Mouse (Mus musculus) liver (tissue): ENCODE data around the gene Mrm2.
A peak's percentile ranks its signal among the peaks of the same experiment; 100 is the strongest.

Experiments
- DNase-seq: peaks from one replicate; pipeline ENCODE4 v3.0.0-alpha.2; 2020; ENCODE audit warnings: mixed read lengths

The Mrm2 gene

DNA sequence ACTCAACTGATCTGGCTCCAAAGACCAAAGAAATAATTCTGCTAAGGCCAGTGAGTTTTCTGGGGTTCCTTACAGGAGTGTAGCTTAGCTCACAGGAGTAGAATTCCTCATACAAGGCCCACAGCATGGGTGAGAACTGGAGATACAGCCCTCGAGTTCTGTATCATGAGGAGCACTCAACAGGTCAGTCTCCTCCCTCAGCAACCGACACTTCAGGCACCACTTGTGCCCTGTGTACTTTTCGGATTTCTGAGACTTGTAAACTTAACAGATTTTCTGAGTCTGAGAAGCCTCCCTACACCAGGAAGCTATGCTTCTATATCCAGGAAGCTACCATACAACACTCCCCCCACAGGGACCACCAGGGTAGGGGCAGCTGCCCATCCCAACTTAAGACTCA, 8.1 kb upstream of the Mrm2 start:
- no peak for DNase-seq

DNA sequence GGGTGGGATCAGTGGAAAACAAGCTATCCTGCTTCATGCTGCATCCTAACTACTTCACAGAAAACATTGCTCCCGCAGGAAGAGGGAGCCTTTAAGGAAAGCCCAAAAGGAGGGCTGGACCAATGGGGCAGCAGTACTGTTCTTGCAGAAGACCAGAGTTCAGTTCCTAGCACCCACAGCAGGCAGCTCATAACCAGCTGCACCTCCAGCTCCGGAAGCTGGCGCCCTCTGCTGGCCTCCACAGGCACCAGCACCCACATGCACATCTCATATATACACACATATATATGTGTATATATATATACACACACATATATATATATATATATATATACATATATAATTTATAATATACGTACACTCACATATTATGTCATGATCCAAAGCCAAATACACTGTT, 7.1 kb upstream of the Mrm2 start:
- no peak for DNase-seq

DNA sequence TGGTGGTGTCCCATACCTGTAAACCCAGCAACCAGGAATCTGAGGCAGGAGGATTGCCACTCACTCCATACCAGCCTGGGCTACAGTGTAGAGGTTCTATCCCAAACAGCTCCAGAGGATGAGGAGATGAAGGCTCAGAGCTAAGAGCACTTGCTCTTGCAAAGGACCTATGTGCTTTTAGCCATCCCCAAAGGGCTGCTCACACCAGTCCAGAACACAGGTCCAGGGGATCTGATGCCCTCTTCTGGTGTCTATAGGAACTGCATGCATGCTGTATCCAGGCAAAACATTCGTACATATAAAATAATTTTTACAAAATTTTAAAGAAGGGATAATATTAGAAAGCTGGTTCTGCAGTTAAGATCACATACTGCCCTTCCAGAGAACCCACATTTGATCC, 5.0 kb upstream of the Mrm2 start:
- DNase-seq = peak; percentile 43

DNA sequence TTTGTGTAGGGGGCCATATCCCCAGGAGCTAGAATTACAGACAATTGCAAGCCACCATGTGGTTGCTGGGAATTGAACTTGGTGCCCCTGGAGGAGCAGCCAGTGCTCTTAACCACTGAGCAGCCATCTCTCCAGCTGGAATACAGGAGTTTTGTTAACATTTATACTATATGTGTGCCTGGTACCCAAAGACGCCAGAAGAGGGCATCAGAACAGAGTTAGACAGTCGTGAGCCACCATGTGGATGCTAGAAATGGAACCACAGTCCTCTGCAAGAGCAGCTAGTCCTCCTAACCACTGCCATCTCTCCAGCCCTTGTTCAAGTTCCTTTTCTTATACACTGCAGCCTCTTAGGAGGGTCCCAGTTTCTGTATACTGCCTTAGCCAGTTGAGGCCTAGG, 1.9 kb upstream of the Mrm2 start:
- DNase-seq = peak; percentile 25

DNA sequence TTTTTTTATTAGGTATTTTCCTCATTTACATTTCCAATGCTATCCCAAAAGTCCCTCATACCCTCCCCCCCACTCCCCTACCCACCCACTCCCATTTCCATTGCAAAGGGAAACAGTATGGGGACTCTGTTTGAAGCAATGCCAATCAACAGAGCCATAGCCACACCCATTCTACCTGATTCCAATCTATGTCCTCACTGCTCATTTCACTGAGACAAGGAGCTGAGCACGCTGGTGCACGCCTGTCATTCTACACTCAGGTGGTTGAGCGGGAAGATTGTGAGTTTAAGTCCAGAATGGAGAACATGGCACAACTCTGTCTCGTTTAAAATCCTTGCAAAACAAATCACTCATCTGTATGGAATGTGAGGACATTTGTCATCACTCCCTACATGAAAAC, 821 bp upstream of the Mrm2 start:
- DNase-seq = peak; percentile 22

DNA sequence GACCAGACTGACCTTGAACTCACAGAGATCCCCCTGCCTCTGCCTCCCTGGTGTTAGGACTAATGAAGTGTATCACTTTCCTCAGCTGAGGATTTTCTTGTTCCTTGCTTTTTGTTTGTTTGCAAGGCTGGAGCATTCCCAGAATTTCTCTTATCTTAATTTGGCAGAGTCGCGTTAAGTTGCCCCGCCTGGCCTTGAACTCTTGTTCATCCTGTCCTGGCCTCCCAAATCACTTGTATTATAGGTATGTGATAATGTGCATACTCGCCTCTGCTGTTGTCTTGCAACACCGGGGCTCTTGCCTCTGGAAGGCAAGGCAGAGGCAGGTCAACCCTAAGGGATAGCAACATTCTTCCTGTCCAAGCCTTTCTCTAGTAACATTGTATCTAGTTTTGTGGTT, 7.6 kb downstream of the Mrm2 start:
- DNase-seq = peak; percentile 52

DNA sequence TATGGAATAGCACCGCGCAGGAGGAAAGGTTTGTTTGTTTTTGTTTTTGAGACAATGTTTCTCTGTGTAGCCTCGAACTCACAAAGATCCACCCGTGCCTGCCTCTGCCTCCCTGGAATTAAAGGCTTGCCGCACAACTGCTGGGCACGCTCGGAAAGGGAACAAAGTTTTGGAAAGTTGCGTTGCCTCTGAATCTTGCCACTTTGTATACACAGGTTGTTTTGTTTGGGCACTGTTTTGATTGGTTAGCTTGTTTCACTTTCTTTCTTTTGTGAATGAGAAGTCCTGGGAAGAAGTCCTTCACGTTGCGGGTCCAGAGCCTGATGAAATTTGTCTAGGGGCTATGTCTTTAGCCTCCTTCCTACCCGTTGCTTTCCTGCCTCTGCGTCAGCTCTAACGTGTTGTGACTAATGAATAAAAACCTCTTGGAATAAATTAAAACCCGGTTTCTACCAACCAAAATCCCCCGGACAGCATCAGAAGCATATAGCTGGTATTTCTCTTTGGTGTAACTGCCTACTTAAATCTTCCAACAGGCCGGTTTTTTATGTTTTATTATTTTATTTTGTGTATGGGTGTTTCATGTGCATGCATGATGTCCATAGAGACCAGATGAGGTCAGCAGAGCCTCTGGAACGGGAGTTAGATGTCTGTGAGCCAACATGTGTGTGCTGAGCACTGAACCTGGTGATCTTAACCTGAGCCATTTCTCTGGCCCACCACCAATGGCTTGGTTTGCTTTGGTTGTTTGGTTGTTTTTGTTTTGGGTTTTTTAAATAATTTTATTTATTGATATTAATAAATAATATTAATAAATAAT, 9.7 kb downstream of the Mrm2 start:
- DNase-seq = peak; percentile 34

DNA sequence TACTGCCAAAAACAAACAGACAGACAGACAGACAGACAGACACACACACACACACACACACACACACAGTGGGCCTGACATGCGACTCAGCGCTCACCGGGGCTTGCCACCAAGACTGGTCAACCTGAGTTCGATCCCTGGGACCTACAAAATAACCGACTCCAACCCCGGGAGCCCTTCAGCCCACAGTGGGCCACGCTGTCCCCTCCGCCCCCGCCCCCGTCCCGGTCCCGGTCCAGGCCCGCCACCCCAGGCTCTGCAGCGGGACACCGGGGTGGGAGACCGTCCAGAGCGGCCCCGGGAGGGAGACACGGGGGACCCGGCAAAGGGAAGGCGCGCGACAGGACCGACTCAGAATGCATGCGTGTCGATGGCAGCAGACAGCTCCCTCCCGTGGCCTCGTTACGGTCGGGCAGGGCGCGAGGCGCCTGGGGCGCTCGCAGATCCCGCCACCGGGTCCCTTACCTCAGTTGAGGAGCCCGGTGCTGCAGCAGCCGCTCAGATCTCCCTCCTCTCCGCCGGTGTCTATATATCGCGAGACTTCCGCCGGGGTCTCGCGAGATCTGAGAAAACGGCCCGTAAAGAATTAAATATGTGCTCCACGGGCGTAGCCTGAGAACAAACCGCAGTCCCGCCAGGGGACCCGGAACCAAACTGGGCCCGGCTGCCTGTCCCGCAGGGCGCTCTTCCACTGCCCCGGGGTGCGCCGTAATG, 10.5 kb downstream of the Mrm2 start, which contains the start of the genes Mad1l1 and Nudt1:
Gene Mad1l1, minus strand, starts transcription at position 511 of the 714 bp plus-strand sequence.
Gene Nudt1, plus strand, starts transcription at position 615 of the 714 bp plus-strand sequence.
- peak; percentile 96 for DNase-seq

DNA sequence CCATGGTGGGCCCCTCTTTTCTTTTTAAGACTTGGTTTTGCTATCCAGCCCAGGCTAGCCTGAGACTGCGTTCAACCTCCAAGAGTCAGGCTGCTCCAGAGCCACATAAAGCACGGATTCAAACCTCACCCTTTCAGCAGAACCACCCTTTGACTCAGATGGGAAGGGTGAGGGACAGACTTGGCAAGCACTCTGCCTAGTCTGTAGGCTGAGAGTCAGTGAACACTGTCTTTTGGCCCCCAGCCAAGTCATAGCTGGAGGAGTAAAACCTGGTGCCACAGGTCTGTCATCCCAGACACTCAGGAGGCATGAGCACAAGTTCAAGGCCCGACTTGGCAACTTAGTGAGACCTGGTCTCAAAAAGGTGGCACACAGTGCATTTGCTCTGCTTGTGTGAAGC, 15.0 kb downstream of the Mrm2 start:
- no peak for DNase-seq

DNA sequence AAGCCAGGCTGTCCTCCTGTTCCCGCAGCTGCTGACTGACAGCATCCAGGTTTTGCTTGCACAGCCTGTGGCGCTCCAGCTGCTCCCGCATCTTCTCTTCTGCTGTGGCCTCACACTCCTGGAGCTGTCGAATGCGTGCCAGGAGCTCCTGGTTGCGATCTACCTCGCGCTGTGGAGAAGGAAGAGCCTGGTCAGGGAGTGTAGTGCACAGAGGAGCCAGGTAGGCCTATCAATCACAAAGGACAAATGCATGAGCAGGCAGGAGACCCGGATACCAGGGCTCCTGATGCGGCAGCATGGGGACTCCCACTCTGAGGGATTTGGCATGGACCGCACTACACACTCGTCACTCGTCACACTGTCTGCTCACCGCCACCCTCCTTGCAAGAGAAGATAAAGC, 24.1 kb downstream of the Mrm2 start:
- DNase-seq = no peak

DNA sequence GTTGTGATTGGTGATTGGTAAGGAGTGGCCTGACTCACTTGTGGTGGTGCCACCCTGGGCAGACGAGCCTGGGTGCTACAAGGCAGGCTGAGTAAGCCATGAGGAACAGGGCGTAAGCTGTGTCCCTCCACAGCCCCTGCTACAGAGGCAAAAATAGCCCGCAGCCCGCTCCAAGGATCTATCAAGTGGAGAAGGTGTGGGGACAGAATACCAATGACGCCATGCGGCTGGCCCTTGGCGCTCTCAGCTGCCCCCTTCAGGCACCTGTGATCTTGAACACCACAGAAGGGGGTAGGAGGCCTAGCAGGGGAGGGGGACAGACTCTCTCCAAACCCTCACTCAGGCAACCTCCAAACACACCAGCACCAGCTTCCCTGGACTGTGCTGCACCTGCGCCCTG, 25.7 kb downstream of the Mrm2 start:
- no peak for DNase-seq

DNA sequence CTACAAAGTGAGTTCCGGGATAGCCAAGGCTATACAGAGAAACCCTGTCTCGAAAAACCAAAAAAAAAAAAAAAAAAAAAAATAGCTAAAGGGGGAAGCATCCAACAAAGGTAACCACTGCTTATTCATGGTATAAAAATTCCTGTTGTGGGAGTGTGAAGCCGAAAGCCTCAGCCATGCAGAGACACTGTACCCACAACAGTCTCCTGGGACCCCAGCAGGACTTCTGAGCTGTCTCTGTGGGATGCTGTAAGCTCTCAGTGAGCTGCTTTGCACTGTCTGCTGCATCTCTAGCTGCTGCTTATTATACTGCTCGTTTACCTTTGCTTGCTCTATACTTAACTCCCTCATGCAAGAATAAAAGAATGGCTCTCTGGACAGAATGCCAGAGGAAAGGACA, 33.4 kb downstream of the Mrm2 start:
- DNase-seq = no peak

DNA sequence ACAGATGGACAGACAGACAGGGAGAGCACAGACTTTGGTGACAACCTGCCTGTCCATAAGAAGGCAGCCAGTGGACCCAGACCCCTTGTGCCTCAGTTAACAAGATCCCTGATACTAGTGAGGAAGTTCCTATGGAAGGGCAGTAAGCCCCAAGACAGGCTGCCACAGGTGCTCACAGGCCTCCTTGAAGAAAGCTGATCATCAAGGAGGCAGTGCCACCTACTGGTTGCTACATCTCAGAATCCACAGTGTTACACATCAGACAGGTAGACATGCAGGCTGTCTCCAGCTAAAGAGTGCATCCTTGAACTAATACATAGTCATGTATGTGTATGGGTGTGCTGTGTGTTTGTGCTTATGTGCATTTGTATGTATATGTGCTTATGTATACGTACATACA, 39.5 kb downstream of the Mrm2 start:
- DNase-seq = peak; percentile 40

DNA sequence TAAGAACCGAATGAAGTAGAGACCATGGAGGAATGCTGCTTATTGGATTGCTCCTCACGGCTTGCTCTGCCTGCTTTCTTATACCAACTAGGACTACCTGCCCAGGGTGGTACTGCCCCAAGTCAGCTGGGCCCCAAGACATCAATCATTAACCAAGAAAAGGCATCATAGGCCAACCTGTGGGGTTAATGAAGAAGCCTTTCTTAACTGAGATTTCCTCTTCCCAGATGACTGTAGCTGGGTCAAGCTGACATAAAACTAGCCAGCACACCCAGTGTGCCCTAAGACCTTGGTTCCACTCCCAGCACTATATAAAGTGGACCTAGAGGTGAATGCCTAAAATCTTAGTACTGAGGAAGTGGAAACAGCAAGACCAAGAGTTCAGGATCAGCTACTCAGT, 42.5 kb downstream of the Mrm2 start:
- DNase-seq = no peak

DNA sequence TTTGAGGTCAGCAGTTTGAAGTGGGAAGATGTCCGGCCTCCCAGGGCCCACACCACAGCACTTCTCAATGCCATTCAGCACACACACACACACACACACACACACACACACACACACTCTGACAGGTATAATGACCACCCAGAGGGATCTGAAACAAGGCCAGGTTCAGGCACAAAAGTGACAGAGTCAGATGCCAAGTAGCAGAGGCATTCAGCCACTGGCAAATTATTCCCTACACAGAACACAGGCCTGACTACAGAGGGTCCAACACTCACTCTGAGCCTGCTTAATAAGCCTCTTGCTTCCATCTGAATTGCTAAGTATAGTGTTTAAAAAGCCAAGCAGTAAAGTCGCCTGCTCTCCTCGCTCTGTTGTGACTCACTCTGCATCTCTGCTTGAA, 43.4 kb downstream of the Mrm2 start:
- no peak for DNase-seq

DNA sequence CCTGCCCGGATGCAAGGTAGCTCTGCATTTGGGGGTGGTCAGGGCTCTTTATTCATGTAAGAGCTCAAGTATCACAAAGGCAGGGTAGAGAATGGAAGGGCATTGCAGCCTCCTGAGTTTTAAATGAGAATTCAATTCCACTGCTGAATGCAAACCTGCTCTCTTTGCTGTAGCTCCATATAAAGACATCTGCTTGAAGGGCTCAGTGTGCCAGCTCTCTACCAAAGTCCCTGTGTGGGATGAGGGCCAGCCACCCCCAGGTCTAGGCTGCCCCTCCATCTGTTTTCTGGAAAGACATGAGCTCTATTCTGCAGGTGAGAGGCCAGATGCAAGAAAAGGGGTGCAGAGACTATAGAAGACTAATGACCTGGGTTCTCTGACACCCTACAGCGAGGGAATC, 46.9 kb downstream of the Mrm2 start:
- DNase-seq = no peak

DNA sequence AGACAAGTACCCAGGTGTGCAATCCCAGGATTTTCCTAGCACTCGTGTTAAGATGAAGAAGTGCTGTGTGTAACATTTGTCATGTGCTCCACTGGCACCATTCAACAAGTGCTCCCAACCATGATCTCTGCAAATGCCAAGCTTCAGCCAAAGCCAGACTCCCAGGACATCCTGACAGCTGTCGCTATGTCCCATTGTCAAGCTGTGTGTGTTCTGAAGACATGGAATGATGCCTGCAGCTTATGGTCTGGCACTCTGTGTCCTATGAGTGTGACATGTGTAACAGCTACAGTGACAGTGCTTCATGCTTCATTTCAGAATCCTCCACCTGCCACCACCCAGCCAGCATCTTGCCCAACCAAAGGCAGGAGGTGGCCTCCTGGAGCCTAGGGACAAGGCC, 47.7 kb downstream of the Mrm2 start:
- DNase-seq = no peak

DNA sequence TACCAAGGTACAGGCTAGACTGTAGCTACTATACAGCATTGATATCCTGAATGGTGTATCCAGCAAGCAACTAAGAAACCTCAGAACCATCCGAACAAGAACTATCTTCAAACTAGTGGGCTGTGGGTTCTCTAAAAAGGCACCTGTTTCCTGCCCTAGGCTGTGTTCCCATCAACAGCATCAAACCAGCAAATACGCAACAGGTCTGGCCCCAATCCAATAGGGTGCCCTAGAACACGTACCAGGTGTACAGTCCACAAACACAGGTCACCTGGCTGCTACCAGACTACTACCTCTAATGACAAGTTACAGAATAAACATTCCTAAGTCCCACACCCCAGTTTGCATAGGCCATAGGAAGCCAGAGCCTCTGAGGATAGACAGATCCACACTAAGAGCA, 48.8 kb downstream of the Mrm2 start:
- DNase-seq = no peak

DNA sequence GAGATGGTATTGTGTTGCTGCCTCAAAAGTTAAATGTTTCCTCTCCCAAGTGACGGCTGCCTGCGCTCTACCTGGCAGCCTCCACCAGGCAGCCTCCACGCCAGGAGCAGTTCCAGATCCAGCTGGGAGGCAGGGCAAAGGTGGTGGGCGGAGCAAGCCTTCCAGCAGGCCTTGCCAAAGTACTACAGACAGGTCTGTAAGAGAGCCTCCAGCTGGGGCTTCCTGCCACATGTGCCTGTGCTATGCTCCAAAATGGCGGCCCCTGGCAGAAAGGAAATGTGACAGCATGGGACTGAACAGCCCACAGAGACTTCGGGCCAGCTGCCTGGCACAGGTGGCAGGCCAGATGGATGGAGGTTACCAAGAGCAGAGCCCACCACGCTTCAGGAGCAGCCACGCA, 49.3 kb downstream of the Mrm2 start:
- DNase-seq = no peak

DNA sequence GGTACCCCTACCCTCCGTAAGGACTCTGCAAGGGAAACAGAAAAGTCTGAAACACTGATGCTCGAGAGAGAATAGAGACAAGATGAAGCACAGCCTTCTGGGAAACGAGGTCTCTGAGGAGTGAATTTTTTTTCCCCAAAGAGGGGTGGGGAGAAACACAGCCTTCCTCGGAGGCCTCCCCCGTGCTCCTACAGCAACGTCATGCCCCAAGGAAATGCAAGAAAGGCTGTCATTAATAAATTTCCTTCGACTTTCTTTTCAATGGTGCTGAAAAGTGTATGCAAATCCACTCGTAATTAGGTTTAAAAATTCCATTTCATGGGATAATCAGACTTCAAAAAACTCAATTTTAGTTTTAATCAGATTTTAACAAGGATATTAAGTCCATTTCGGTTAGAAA, 51.5 kb downstream of the Mrm2 start:
- DNase-seq = no peak
